Mouse (Mus musculus) heart, embryonic 13.5 days (tissue): ENCODE data around the gene Snapc5. TPM values are rescaled to one million over a fixed set of nuclear protein-coding genes. Genes with fewer than 3 reads are reported as not detected.
A peak's percentile ranks its signal among the peaks of the same experiment; 100 is the strongest.

Experiments used
- ATAC-seq: fragments of 200-750 bp; cut with Nextera tagmentation; 2 replicates; pipeline ENCODE4 v1.8.0; 2017; ENCODE audit warnings: moderate TSS enrichment; ENCODE audit not compliant: insufficient number of reproducible peaks, low FRiP score, low TSS enrichment; ENCODE audit errors: extremely low read depth
- H3K27ac ChIP-seq: fragments of 300-500 bp; sonication (generic); replicated peaks from 2 replicates; pipeline ENCODE4 v1.5.1; 2015; ENCODE audit warnings: moderate library complexity, mild to moderate bottlenecking, inconsistent platforms
- H3K27me3 ChIP-seq: fragments of 300-500 bp; sonication (generic); replicated peaks from 2 replicates; pipeline ENCODE4 v1.6.1; 2015; ENCODE audit warnings: mild to moderate bottlenecking, inconsistent platforms
- H3K36me3 ChIP-seq: fragments of 300-500 bp; sonication (generic); 2 replicates; pipeline ENCODE4 v1.6.1; 2015; ENCODE audit warnings: mild to moderate bottlenecking, inconsistent platforms
- H3K4me1 ChIP-seq: fragments of 300-500 bp; sonication (generic); 2 replicates; pipeline ENCODE4 v1.6.1; 2015; ENCODE audit warnings: inconsistent platforms
- H3K4me2 ChIP-seq: fragments of 300-500 bp; sonication (generic); 2 replicates; pipeline ENCODE4 v1.6.1; 2015; ENCODE audit warnings: inconsistent platforms, mild to moderate bottlenecking, moderate library complexity
- H3K4me3 ChIP-seq: fragments of 300-500 bp; sonication (generic); 2 replicates; pipeline ENCODE4 v1.5.1; 2015; ENCODE audit warnings: moderate library complexity, mild to moderate bottlenecking, inconsistent platforms
- H3K9ac ChIP-seq: fragments of 300-500 bp; sonication (generic); 2 replicates; pipeline ENCODE4 v1.6.1; 2015; ENCODE audit warnings: inconsistent platforms, mild to moderate bottlenecking, moderate library complexity
- H3K9me3 ChIP-seq: fragments of 300-500 bp; sonication (generic); 2 replicates; pipeline ENCODE4 v1.6.1; 2016; ENCODE audit warnings: inconsistent platforms
- WGBS: fragments of 180-500 bp; shearing (Covaris S2); methylation state at CpG from one replicate; pipeline ENCODE4 v1.1.7; 2015; ENCODE audit warnings: mixed read lengths; 5-methylcytosine and 5-hydroxymethylcytosine counted together
- polyA plus RNA-seq: library from polyadenylated mRNA; unstranded; fragments of >200 nt; fragmentation: Nextera tagmentation; extraction: Ambion mirVana; gene quantifications from 2 replicates; pipeline ENCODE4 v1.2.1, GENCODE M21; 2015

Gene Snapc5
- polyA plus RNA-seq, 1 experiment from 2014 or later: 26.5 TPM

GRCm38 (mm10) chr9:64202331-64202730 is 23.3 kb downstream of the Snapc5 start:
- Histone ChIP-seq H3K27me3 (no peaks in the 10 kb centered on the region), H3K36me3 (peaks cover 81% of the 10 kb centered on the region), H3K27ac (no peak overlapping the region), H3K4me2 (no peak overlapping the region), H3K9me3 (no peaks in the 10 kb centered on the region), H3K9ac (no peak overlapping the region), H3K4me3 (no peak overlapping the region), H3K4me1 (no peaks in the 10 kb centered on the region)
- ATAC-seq: no peak

GRCm38 (mm10) chr9:64202866-64203265 is 23.8 kb downstream of the Snapc5 start:
- no peak overlapping the region for H3K27ac ChIP-seq
- peaks cover 2% of the 10 kb centered on the region for H3K4me1 ChIP-seq
- no peaks in the 10 kb centered on the region for H3K9me3 ChIP-seq
- H3K36me3 ChIP-seq: peaks cover 77% of the 10 kb centered on the region
- H3K4me2 ChIP-seq: no peak overlapping the region
- H3K27me3 ChIP-seq: no peaks in the 10 kb centered on the region
- no peak for ATAC-seq
- no peak overlapping the region for H3K9ac ChIP-seq
- H3K4me3 ChIP-seq: no peak overlapping the region

GRCm38 (mm10) chr9:64207509-64208084 is 28.5 kb downstream of the Snapc5 start:
- Histone ChIP-seq H3K4me3 (no peak overlapping the region), H3K9me3 (no peaks in the 10 kb centered on the region), H3K9ac (no peak overlapping the region), H3K4me2 (no peak overlapping the region), H3K27ac (peak overlapping the region; percentile 28; the same call in 1 of the 2 replicates), H3K4me1 (peaks cover 11% of the 10 kb centered on the region), H3K27me3 (no peaks in the 10 kb centered on the region), H3K36me3 (peaks cover 83% of the 10 kb centered on the region)
- 55% methylated on average over 3 of the region's 3 CpGs for WGBS
- no peak for ATAC-seq

GRCm38 (mm10) chr9:64214452-64214851 is 35.4 kb downstream of the Snapc5 start:
- Histone ChIP-seq H3K9me3 (no peaks in the 10 kb centered on the region), H3K36me3 (peaks cover 45% of the 10 kb centered on the region), H3K4me1 (peaks cover 20% of the 10 kb centered on the region), H3K4me2 (no peak overlapping the region), H3K4me3 (no peak overlapping the region), H3K27ac (no peak overlapping the region), H3K27me3 (no peaks in the 10 kb centered on the region), H3K9ac (no peak overlapping the region)
- ATAC-seq: no peak
- WGBS: 87% methylated on average over 17 of the region's 17 CpGs

GRCm38 (mm10) chr9:64216090-64216489 is 37.0 kb downstream of the Snapc5 start:
- H3K27ac ChIP-seq: no peak overlapping the region
- 64% methylated on average over 4 of the region's 4 CpGs for WGBS
- H3K9me3 ChIP-seq: no peaks in the 10 kb centered on the region
- no peaks in the 10 kb centered on the region for H3K27me3 ChIP-seq
- H3K4me2 ChIP-seq: no peak overlapping the region
- H3K36me3 ChIP-seq: peaks cover 30% of the 10 kb centered on the region
- H3K4me1 ChIP-seq: peaks cover 24% of the 10 kb centered on the region
- ATAC-seq: no peak
- no peak overlapping the region for H3K9ac ChIP-seq
- H3K4me3 ChIP-seq: no peak overlapping the region

- Histone ChIP-seq H3K27ac (no peak overlapping the region), H3K9ac (no peak overlapping the region), H3K4me1 (peaks cover 24% of the 10 kb centered on the region), H3K4me3 (no peak overlapping the region), H3K4me2 (no peak overlapping the region), H3K27me3 (no peaks in the 10 kb centered on the region), H3K36me3 (peaks cover 25% of the 10 kb centered on the region), H3K9me3 (no peaks in the 10 kb centered on the region)
- 85% methylated on average over 2 of the region's 2 CpGs for WGBS
- ATAC-seq: no peak
Observed at GRCm38 (mm10) chr9:64216641-64217040, 37.6 kb downstream of the Snapc5 start.

GRCm38 (mm10) chr9:64217887-64218286 is 38.8 kb downstream of the Snapc5 start:
- Histone ChIP-seq H3K9me3 (no peaks in the 10 kb centered on the region), H3K27me3 (no peaks in the 10 kb centered on the region), H3K27ac (no peak overlapping the region), H3K4me2 (no peak overlapping the region), H3K4me1 (peaks cover 24% of the 10 kb centered on the region), H3K9ac (no peak overlapping the region), H3K4me3 (no peak overlapping the region), H3K36me3 (0 out of 2 replicates have a peak, but pooled peaks cover 12% of the 10 kb centered on the region)
- ATAC-seq: no peak

- H3K36me3 ChIP-seq: 0 out of 2 replicates have a peak, but pooled peaks cover 2% of the 10 kb centered on the region
- ATAC-seq: no peak
- no peak overlapping the region for H3K4me2 ChIP-seq
- no peaks in the 10 kb centered on the region for H3K27me3 ChIP-seq
- WGBS: 77% methylated on average over 1 of the region's 1 CpGs
- H3K9ac ChIP-seq: no peak overlapping the region
- peaks cover 24% of the 10 kb centered on the region for H3K4me1 ChIP-seq
- H3K27ac ChIP-seq: no peak overlapping the region
- H3K9me3 ChIP-seq: no peaks in the 10 kb centered on the region
- no peak overlapping the region for H3K4me3 ChIP-seq
Observed at GRCm38 (mm10) chr9:64219305-64219704, 40.2 kb downstream of the Snapc5 start.

- no peak for ATAC-seq
Observed at GRCm38 (mm10) chr9:64219772-64220420, 40.8 kb downstream of the Snapc5 start.

GRCm38 (mm10) chr9:64220603-64221002 is 41.5 kb downstream of the Snapc5 start:
- WGBS: 62% methylated on average over 1 of the region's 1 CpGs

More at GRCm38 (mm10) chr9:64219772-64220420, 40.8 kb downstream of the Snapc5 start:
- Histone ChIP-seq H3K9me3 (no peaks in the 10 kb centered on the region), H3K27ac (no peak overlapping the region), H3K9ac (no peak overlapping the region), H3K27me3 (no peaks in the 10 kb centered on the region), H3K4me1 (peaks cover 26% of the 10 kb centered on the region), H3K4me2 (no peak overlapping the region), H3K4me3 (no peak overlapping the region), H3K36me3 (no peaks in the 10 kb centered on the region)
- WGBS: 87% methylated on average over 10 of the region's 10 CpGs

GRCm38 (mm10) chr9:64221480-64221879 is 42.4 kb downstream of the Snapc5 start:
- Histone ChIP-seq H3K27ac (no peak overlapping the region), H3K4me3 (no peak overlapping the region), H3K9ac (no peak overlapping the region), H3K4me1 (peaks cover 32% of the 10 kb centered on the region), H3K36me3 (no peaks in the 10 kb centered on the region), H3K9me3 (no peaks in the 10 kb centered on the region), H3K4me2 (no peak overlapping the region), H3K27me3 (no peaks in the 10 kb centered on the region)
- no peak for ATAC-seq
- WGBS: 88% methylated on average over 3 of the region's 4 CpGs

More at GRCm38 (mm10) chr9:64220603-64221002, 41.5 kb downstream of the Snapc5 start:
- Histone ChIP-seq H3K4me3 (no peak overlapping the region), H3K9me3 (no peaks in the 10 kb centered on the region), H3K27me3 (no peaks in the 10 kb centered on the region), H3K27ac (no peak overlapping the region), H3K4me2 (no peak overlapping the region), H3K9ac (no peak overlapping the region), H3K4me1 (peaks cover 29% of the 10 kb centered on the region), H3K36me3 (no peaks in the 10 kb centered on the region)
- ATAC-seq: no peak

- no peaks in the 10 kb centered on the region for H3K36me3 ChIP-seq
- H3K4me2 ChIP-seq: no peak overlapping the region
- H3K27ac ChIP-seq: no peak overlapping the region
- WGBS: 69% methylated on average over 2 of the region's 2 CpGs
- H3K9ac ChIP-seq: no peak overlapping the region
- H3K27me3 ChIP-seq: no peaks in the 10 kb centered on the region
- H3K4me3 ChIP-seq: no peak overlapping the region
- peaks cover 32% of the 10 kb centered on the region for H3K4me1 ChIP-seq
- ATAC-seq: no peak
- H3K9me3 ChIP-seq: no peaks in the 10 kb centered on the region
Observed at GRCm38 (mm10) chr9:64222098-64222497, 43.0 kb downstream of the Snapc5 start.
